Mouse (Mus musculus) CD8-positive naive resting alpha-beta T cell, adult 57 days (primary cell): ENCODE data around the gene Mgat4e. TPM values are rescaled to one million over a fixed set of nuclear protein-coding genes. Genes with fewer than 3 reads are reported as not detected.

ENCODE experiments used
- total RNA-seq: library from RNA; stranded (reverse); gene quantifications from one replicate; pipeline ENCODE4 v1.2.4, GENCODE M21; 2023

Gene Mgat4e
- not detected for total RNA-seq

GRCm38 (mm10) chr1:134549632-134550132, at the start of gene Mgat4e:
TSS of gene Mgat4e (minus strand) at chr1:134549682.

GRCm38 (mm10) chr1:134559976-134560375, 10.5 kb upstream of the Mgat4e start, which contains the start of gene Kdm5b:
TSS of gene Kdm5b (plus strand) at chr1:134560171.

GRCm38 (mm10) chr1:134494428-134495215, 54.9 kb downstream of the Mgat4e start, which contains the start of gene Rabif:
TSS of gene Rabif (plus strand) at chr1:134494648.

Other genes starting within 250 kb of the Mgat4e start
- gene Ppfia4, start 216.8 kb downstream of the Mgat4e start, total RNA-seq: 0.95 TPM
- gene Tmem183a, start 187.7 kb downstream of the Mgat4e start, total RNA-seq: 69.8 TPM
- not detected for gene 4933406M09Rik, start 163.7 kb downstream of the Mgat4e start, total RNA-seq
- 17.5 TPM for gene Cyb5r1, start 144.1 kb downstream of the Mgat4e start, total RNA-seq
- 77.8 TPM for gene Adipor1, start 134.3 kb downstream of the Mgat4e start, total RNA-seq
- 40.0 TPM for gene Klhl12, start 94.2 kb downstream of the Mgat4e start, total RNA-seq
- gene Rabif, start 55.0 kb downstream of the Mgat4e start, total RNA-seq: 19.6 TPM
- gene Kdm5b, start 10.5 kb upstream of the Mgat4e start, total RNA-seq: 47.7 TPM
- not detected for gene Syt2, start 97.0 kb upstream of the Mgat4e start, total RNA-seq